Mouse (Mus musculus) hindbrain, embryonic 14.5 days (tissue): ENCODE data around the gene Aacs. TPM values are rescaled to one million over a fixed set of nuclear protein-coding genes. Genes with fewer than 3 reads are reported as not detected.
A peak's percentile ranks its signal among the peaks of the same experiment; 100 is the strongest.
"Not testable (repeated sequence)": the region's sequence is repeated elsewhere in the genome, so short reads cannot be mapped to it uniquely, and the experiment has no call there.

Source experiments
- ATAC-seq: fragments of 200-750 bp; cut with Nextera tagmentation; 2 replicates; pipeline ENCODE4 v1.8.0; 2017; ENCODE audit warnings: moderate number of reproducible peaks, mild to moderate bottlenecking, moderate TSS enrichment, moderate library complexity; ENCODE audit not compliant: low FRiP score
- DNase-seq: peaks from one replicate; pipeline ENCODE4 v3.0.0-alpha.2; 2015; ENCODE audit warnings: low spot score
- H3K27ac ChIP-seq: fragments of 300-500 bp; sonication (generic); 2 replicates; pipeline ENCODE4 v1.5.1; 2014; ENCODE audit warnings: mild to moderate bottlenecking, moderate library complexity
- H3K27me3 ChIP-seq: fragments of 300-500 bp; sonication (generic); 2 replicates; pipeline ENCODE4 v1.6.1; 2014; ENCODE audit warnings: mild to moderate bottlenecking, low read length, mixed read lengths; ENCODE audit not compliant: control insufficient read depth, insufficient read depth
- H3K36me3 ChIP-seq: fragments of 300-500 bp; sonication (generic); replicated peaks from 2 replicates; pipeline ENCODE4 v1.6.1; 2014; ENCODE audit not compliant: control insufficient read depth, insufficient read depth
- H3K4me1 ChIP-seq: fragments of 300-500 bp; sonication (generic); replicated peaks from 2 replicates; pipeline ENCODE4 v1.6.1; 2014; ENCODE audit warnings: antibody characterized with exemption, low read length, mixed read lengths; ENCODE audit not compliant: control insufficient read depth, insufficient read depth
- H3K4me2 ChIP-seq: fragments of 300-500 bp; sonication (generic); replicated peaks from 2 replicates; pipeline ENCODE4 v1.6.1; 2014; ENCODE audit warnings: mild to moderate bottlenecking, moderate library complexity
- H3K4me3 ChIP-seq: fragments of 300-500 bp; sonication (generic); replicated peaks from 2 replicates; pipeline ENCODE4 v1.5.1; 2014; ENCODE audit warnings: mild to moderate bottlenecking, low read length
- H3K9ac ChIP-seq: fragments of 300-500 bp; sonication (generic); 2 replicates; pipeline ENCODE4 v1.6.1; 2014
- H3K9me3 ChIP-seq: fragments of 300-500 bp; sonication (generic); 2 replicates; pipeline ENCODE4 v1.6.1; 2016; ENCODE audit warnings: low read length; ENCODE audit not compliant: control insufficient read depth
- WGBS: fragments of 180-500 bp; shearing (Covaris S2); extraction: QIAGEN DNeasy Blood & Tissue Kit; methylation state at CpG from one replicate; pipeline ENCODE4 v1.1.7; 2014; 5-methylcytosine and 5-hydroxymethylcytosine counted together
- polyA plus RNA-seq: library from polyadenylated mRNA; unstranded; fragments of >200 nt; fragmentation: Nextera tagmentation; extraction: Ambion mirVana; gene quantifications from 2 replicates; pipeline ENCODE4 v1.2.1, GENCODE M21; 2014

The Aacs gene
- polyA plus RNA-seq, 1 experiment from 2014 or later: 75.5 TPM

DNA sequence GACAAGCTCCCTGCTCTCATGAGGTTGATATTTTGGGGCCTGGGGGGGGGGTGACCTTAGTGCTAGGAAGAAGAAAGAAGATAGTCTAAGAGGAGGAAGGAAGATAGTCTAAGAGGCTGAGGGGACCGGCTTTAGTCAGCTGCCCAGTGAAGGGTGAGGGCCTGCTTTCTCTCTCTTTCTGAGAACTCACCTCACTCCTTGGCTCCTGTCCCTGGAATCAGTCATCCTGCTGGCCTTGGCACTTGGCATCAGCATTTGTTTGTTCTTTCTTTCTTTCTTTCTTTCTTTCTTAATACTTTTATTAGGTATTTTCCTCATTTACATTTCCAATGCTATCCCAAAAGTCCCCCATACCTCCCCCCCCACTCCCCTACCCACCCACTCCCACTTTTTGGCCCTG is 10.5 kb downstream of the Aacs start:
- 100% methylated on average over 1 of the region's 1 CpGs for WGBS
- Histone ChIP-seq H3K36me3 (peaks cover 48% of the 10 kb centered on the region), H3K4me3 (no peak overlapping the region), H3K9me3 (no peaks in the 10 kb centered on the region), H3K27me3 (no peaks in the 10 kb centered on the region), H3K27ac (no peak overlapping the region), H3K4me1 (peaks cover 8% of the 10 kb centered on the region; the same call in 1 of the 2 replicates), H3K9ac (no peak overlapping the region), H3K4me2 (no peak overlapping the region)
- ATAC-seq (no peak), DNase-seq (no peak)

GRCm38 (mm10) chr5:125487375-125488115 is 11.9 kb downstream of the Aacs start:
- Histone ChIP-seq H3K27ac (peak overlapping the region; percentile 62), H3K36me3 (peaks cover 57% of the 10 kb centered on the region), H3K9ac (no peak overlapping the region)

DNA sequence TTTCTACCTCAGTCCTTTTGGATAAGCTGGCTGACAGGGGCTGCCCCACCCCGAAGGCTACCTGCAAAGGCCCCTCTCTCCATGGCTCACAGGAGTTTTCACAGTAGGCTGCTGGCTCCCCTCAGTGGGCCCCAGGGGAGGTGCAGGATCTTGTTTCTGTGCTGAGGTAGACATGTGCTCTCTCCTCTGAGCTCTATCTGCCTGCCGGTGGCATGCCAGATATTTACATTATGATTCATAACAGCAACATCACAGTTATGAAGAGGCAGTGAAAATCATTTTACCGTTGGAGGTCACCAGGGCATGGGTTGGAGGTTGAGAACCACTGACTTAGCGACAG is 12.5 kb downstream of the Aacs start:
- no peaks in the 10 kb centered on the region for H3K27me3 ChIP-seq
- H3K9me3 ChIP-seq: no peaks in the 10 kb centered on the region
- no peak overlapping the region for H3K4me2 ChIP-seq
- no peak for DNase-seq
- H3K27ac ChIP-seq: peak overlapping the region; percentile 62
- H3K9ac ChIP-seq: no peak overlapping the region
- H3K36me3 ChIP-seq: peaks cover 57% of the 10 kb centered on the region
- no peak overlapping the region for H3K4me3 ChIP-seq
- H3K4me1 ChIP-seq: peaks cover 8% of the 10 kb centered on the region; the same call in 1 of the 2 replicates
- 53% methylated on average over 4 of the region's 4 CpGs for WGBS
- no peak for ATAC-seq

More at GRCm38 (mm10) chr5:125487375-125488115, 11.9 kb downstream of the Aacs start:
- Histone ChIP-seq H3K4me3 (no peak overlapping the region), H3K4me1 (peaks cover 8% of the 10 kb centered on the region; the same call in 1 of the 2 replicates), H3K4me2 (no peak overlapping the region), H3K9me3 (no peaks in the 10 kb centered on the region), H3K27me3 (no peaks in the 10 kb centered on the region)
- ATAC-seq: peak; percentile 60; the same call in 1 of the 2 replicates
- DNase-seq: peak; percentile 60
- 38% methylated on average over 10 of the region's 11 CpGs for WGBS

- H3K4me1 ChIP-seq, H3K4me2 ChIP-seq, H3K27ac ChIP-seq, ATAC-seq, DNase-seq, H3K27me3 ChIP-seq, H3K9ac ChIP-seq, H3K9me3 ChIP-seq, H3K4me3 ChIP-seq: not testable (repeated sequence)
- H3K36me3 ChIP-seq: peaks cover 56% of the 10 kb centered on the region
- 91% methylated on average over 5 of the region's 5 CpGs for WGBS
Measured at GRCm38 (mm10) chr5:125488953-125489352, 13.3 kb downstream of the Aacs start.

- H3K36me3 ChIP-seq: peaks cover 59% of the 10 kb centered on the region
- H3K4me1 ChIP-seq: peaks cover 8% of the 10 kb centered on the region; the same call in 1 of the 2 replicates
- H3K27me3 ChIP-seq: no peaks in the 10 kb centered on the region
- 90% methylated on average over 10 of the region's 10 CpGs for WGBS
- no peak for DNase-seq
- H3K4me3 ChIP-seq: no peak overlapping the region
- no peak for ATAC-seq
- H3K4me2 ChIP-seq: no peak overlapping the region
- H3K9ac ChIP-seq: no peak overlapping the region
- H3K27ac ChIP-seq: 0 out of 2 replicates have a peak overlapping the region, but pooled peaks have one; percentile 32
- H3K9me3 ChIP-seq: no peaks in the 10 kb centered on the region
Measured at GRCm38 (mm10) chr5:125491107-125491506, 15.5 kb downstream of the Aacs start.

GRCm38 (mm10) chr5:125492379-125493092 is 16.9 kb downstream of the Aacs start:
- no peaks in the 10 kb centered on the region for H3K9me3 ChIP-seq

GRCm38 (mm10) chr5:125493093-125493423 is 17.4 kb downstream of the Aacs start:
- ATAC-seq: no peak
- H3K4me2 ChIP-seq: no peak overlapping the region
- H3K9ac ChIP-seq: no peak overlapping the region
- no peaks in the 10 kb centered on the region for H3K9me3 ChIP-seq
- H3K36me3 ChIP-seq: peaks cover 57% of the 10 kb centered on the region
- no peak overlapping the region for H3K4me3 ChIP-seq
- no peaks in the 10 kb centered on the region for H3K27me3 ChIP-seq
- no peak overlapping the region for H3K27ac ChIP-seq
- DNase-seq: no peak
- H3K4me1 ChIP-seq: peaks cover 1% of the 10 kb centered on the region; the same call in 1 of the 2 replicates
- 67% methylated on average over 5 of the region's 5 CpGs for WGBS

More at GRCm38 (mm10) chr5:125492379-125493092, 16.9 kb downstream of the Aacs start:
- Histone ChIP-seq H3K4me3 (no peak overlapping the region), H3K36me3 (peaks cover 59% of the 10 kb centered on the region), H3K27ac (no peak overlapping the region), H3K4me1 (peaks cover 3% of the 10 kb centered on the region; the same call in 1 of the 2 replicates), H3K9ac (no peak overlapping the region), H3K4me2 (no peak overlapping the region), H3K27me3 (no peaks in the 10 kb centered on the region)
- no peak for DNase-seq
- no peak for ATAC-seq
- WGBS: 51% methylated on average over 17 of the region's 17 CpGs

- DNase-seq (no peak), ATAC-seq (no peak)
- H3K27ac ChIP-seq: no peak overlapping the region
- H3K4me2 ChIP-seq: no peak overlapping the region
- H3K9ac ChIP-seq: no peak overlapping the region
- no peak overlapping the region for H3K4me3 ChIP-seq
- H3K36me3 ChIP-seq: peaks cover 45% of the 10 kb centered on the region
- no peaks in the 10 kb centered on the region for H3K4me1 ChIP-seq
- H3K9me3 ChIP-seq: no peaks in the 10 kb centered on the region
- H3K27me3 ChIP-seq: no peaks in the 10 kb centered on the region
- WGBS: 90% methylated on average over 10 of the region's 10 CpGs
Measured at GRCm38 (mm10) chr5:125495655-125496054, 20.0 kb downstream of the Aacs start.

- Histone ChIP-seq H3K9ac (no peak overlapping the region), H3K4me2 (no peak overlapping the region), H3K27me3 (no peaks in the 10 kb centered on the region), H3K4me1 (no peaks in the 10 kb centered on the region), H3K27ac (no peak overlapping the region), H3K9me3 (no peaks in the 10 kb centered on the region), H3K36me3 (peaks cover 29% of the 10 kb centered on the region), H3K4me3 (no peak overlapping the region)
- 68% methylated on average over 12 of the region's 12 CpGs for WGBS
- ATAC-seq (peak; percentile 77; the same call in 1 of the 2 replicates), DNase-seq (peak; percentile 79)
Measured at GRCm38 (mm10) chr5:125497821-125498600, 22.4 kb downstream of the Aacs start.
